Mouse (Mus musculus): ENCODE measurements around the gene Dgat2.

Dgat2 gene

GRCm38 (mm10) chr7:99191411-99191810 lies 8.9 kb upstream of the Dgat2 start:
- no peak for DNase-seq (ENCODE audit: low read depth)

GRCm38 (mm10) chr7:99189885-99190284 lies 7.4 kb upstream of the Dgat2 start:
- no peak for DNase-seq (ENCODE audit: low read depth)

DNA sequence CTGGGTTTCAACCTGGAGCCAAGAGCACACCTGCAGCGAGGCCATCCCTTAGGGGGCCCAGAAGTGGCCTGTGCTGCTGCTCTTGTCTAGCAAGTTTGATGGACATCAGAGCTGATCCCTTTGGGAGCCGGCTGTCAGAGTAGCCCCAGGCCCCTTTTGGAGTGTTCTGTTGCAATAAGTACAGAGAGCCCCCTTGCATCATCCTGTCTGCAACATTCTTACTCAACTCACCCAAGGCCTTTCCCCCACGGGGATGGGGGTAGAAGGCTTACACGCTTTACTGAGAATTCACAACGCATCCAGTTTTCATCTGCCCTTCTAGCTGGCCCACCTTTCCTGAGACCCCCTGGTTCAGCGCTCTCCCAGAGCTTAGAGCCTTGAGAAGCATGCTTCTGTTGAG lies 6.1 kb upstream of the Dgat2 start:
- DNase-seq (ENCODE audit: low read depth) = no peak

DNA sequence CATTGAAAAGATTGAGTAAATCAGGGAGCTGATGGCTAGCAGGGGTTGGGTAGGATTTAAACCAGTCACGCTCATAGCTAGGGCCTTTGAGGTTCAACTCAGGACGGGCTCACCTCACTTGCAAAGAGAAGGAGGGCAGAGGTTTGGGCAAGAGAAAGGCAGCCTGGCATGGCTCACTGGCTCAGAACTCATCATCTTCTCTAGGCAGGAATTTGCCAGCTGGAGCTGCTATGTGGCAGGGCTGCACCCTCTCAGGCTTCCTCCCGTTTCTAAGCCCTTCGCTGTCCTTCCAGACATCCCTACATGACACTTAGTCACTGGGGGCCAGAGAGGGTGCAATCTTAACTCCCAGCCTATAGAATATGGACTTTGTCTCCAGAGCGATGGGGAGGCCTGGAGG lies 4.9 kb upstream of the Dgat2 start:
- DNase-seq (ENCODE audit: low read depth) = no peak

- DNase-seq (ENCODE audit: low read depth) = no peak
Measured at GRCm38 (mm10) chr7:99185405-99185804, 2.9 kb upstream of the Dgat2 start.

- peak; percentile 26 for DNase-seq (ENCODE audit: low read depth)
Measured at GRCm38 (mm10) chr7:99183751-99184150, 1.2 kb upstream of the Dgat2 start.

DNA sequence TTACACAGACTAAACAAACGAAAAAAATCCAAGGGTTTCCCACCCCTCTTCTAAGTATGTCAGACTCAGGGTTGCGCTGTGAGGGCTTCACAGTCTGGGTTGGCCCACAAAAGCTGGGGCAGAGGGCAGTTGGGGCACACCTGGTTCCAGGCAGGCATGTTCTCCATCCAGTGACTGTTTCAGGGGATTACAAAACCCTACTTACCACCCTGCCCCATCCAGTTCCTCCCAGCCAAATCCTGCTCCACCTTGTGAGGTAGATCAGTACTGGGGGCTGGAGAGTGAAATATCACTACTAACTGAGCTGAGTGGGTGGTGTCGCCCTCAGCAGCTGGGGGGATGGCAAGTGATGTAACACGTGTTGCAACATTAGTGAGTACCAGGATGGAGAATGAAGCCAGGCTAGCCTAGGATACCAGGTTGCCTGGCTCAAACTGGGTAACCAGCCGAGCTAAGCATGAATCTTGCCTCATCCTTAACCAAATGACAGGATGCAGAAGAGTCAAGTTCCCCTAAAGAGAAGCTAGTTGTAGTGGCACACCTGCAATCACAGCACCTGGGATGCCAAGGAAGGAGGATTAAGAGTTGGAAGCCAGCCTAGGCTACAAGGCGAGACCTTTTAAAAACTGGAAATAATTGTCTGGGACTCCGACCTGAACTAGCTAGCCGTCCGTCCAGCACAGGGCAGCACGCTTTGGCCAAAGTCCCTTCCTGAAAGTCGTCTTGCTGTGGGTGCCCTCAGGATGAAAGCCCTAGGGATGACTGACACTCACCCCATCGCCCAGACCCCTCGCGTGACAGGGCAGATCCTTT lies 694 bp downstream of the Dgat2 start:
- DNase-seq (ENCODE audit: low read depth) = no peak

DNA sequence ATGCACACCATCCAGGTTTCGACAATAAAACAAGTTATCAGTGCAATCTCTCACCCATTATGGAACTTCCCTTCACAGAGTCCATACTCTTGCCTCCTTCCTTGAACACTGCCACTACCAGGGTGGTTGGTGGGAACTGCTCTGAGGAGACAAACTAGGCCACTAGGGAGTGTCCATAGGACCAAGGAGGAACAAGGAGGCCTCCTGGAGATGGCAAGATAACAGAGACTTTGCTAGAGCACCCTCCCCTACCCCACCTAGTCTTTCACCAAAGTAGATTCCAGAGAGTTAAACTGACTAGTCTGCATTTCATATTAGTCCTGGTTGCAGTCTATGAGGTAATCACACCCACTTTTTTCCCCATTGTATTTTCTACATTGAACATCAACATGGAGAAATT lies 2.4 kb downstream of the Dgat2 start:
- no peak for DNase-seq (ENCODE audit: low read depth)

GRCm38 (mm10) chr7:99179271-99179670 lies 3.2 kb downstream of the Dgat2 start:
- DNase-seq (ENCODE audit: low read depth) = no peak

DNA sequence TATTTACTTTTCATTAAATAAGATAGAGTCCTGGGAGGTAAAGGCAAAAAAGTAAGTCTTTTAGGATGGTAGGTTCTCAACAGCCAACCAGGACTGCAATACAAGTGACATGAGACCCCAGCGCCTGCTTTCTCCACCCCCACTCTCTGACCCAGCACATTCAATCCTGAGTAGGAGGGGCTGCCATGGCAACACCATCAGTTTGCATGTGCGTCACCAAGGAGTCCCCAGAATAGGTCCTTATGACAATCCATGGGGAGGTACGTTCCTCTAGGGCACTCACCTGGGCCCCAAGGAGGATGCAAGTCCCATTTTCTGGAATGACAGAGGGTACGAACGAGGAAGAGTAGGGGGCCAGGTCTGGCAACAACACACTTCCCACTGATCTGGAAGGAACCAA lies 5.1 kb downstream of the Dgat2 start:
- DNase-seq (ENCODE audit: low read depth) = no peak

GRCm38 (mm10) chr7:99175666-99176065 lies 6.9 kb downstream of the Dgat2 start:
- DNase-seq (ENCODE audit: low read depth) = no peak

DNA sequence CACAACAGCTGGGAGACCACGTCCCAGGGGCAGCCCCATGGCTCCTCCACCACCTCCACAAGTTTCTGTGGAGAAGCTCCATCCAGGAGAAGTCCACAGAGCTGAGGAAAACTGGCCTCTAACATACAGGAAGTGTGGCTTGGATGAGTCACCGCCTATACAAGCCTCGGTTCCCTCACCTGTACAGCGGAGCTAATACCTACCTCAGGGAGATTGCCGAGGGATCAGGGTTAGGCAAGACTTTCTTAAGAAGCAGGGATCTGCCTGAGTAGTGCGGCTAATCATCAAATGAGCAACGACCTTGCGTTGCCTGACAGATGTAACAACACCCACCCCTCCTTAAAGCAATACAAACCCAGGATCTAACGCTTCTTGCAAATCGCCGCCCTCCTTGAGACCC lies 7.4 kb downstream of the Dgat2 start:
- DNase-seq (ENCODE audit: low read depth) = no peak

GRCm38 (mm10) chr7:99174006-99174405 lies 8.5 kb downstream of the Dgat2 start:
- DNase-seq (ENCODE audit: low read depth) = no peak

GRCm38 (mm10) chr7:99172898-99173297 lies 9.6 kb downstream of the Dgat2 start:
- DNase-seq (ENCODE audit: low read depth) = no peak

GRCm38 (mm10) chr7:99171730-99172463 lies 10.6 kb downstream of the Dgat2 start:
- DNase-seq (ENCODE audit: low read depth) = no peak

- no peak for DNase-seq (ENCODE audit: low read depth)
Measured at GRCm38 (mm10) chr7:99170519-99170918, 12.0 kb downstream of the Dgat2 start.

GRCm38 (mm10) chr7:99169717-99170403 lies 12.7 kb downstream of the Dgat2 start:
- DNase-seq (ENCODE audit: low read depth) = no peak

DNA sequence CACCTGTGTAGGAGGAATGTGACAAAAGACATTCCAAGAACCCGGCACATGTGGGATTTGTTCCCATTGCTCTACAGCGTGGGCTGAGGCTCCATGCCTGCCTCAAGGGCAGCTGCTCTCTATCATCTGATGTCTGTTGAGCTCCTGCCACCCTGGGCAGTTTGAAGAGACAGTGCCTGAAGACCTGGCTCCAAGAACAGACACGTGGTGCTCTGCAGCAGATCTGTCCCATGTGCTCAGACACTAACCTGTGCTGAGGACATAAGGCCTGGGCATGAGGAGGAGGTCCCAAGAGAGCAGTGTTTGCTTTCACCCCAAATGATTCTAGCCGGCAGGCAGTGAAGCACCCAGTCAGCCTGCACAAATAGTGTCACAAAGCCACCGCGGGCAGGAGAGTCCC lies 13.8 kb downstream of the Dgat2 start:
- no peak for DNase-seq (ENCODE audit: low read depth)

DNA sequence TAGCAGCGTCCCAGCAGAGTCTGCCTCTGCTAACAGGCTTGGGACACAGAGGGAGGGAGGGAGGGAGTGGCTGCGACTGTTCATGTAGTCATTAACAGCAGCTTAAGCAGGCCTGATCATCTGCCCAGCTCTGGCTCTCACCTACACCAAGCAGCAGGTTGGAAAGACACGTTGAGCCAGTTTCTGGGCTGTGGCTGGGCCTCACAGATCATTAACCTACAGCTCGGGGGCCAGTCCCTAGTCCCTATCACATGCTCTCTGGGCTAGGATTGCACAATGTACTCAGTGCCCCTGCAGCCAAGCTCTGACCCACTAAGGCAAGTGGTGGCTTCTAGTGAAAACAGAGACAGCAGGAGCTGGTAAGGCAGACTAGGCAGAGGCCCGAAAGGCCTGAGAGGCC lies 14.6 kb downstream of the Dgat2 start:
- no peak for DNase-seq (ENCODE audit: low read depth)

GRCm38 (mm10) chr7:99166159-99166558 lies 16.4 kb downstream of the Dgat2 start:
- no peak for DNase-seq (ENCODE audit: low read depth)

- DNase-seq (ENCODE audit: low read depth) = no peak
Measured at GRCm38 (mm10) chr7:99164873-99165410, 17.6 kb downstream of the Dgat2 start.

- no peak for DNase-seq (ENCODE audit: low read depth)
Measured at GRCm38 (mm10) chr7:99162462-99162861, 20.1 kb downstream of the Dgat2 start.

- DNase-seq (ENCODE audit: low read depth) = no peak
Measured at GRCm38 (mm10) chr7:99161961-99162360, 20.6 kb downstream of the Dgat2 start.

Data from c-Kit-positive CD71-negative TER-119-negative erythroid progenitor cells, embryonic 14.5 days (primary cell).